Comparison of ENCODE assay signal across 9 mouse cellular contexts in the genomic region with DNA sequence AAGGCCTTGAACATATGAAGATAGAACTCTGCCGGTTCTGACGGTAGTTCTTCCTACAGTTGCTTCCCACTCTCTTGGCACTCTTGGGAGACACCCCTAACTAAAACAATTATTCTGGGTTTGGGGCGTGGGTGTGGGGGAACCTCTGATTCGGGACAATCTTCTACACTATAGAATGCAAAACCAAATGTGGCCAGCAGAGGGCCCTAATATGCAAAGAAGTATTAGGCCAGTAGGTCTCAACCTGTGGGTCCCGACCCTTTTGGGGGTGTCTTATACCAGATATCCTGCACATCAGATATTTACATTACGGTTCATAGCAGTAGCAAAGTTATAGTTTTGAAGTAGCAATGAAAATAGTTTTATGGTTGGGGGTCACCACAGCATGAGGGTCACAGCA. TPM values are rescaled to one million over a fixed set of nuclear protein-coding genes. Genes with fewer than 3 reads are reported as not detected.
DNase-seq lines count a peak whose midpoint lies in the region; ATAC-seq and TF ChIP-seq lines count a peak whose summit lies in the region.
"Had no signal": no experiment of that assay in that cellular context is flagged by ENCODE, and none has a peak within 500 bp of the region (broad histone marks: within the 10 kb centered on the region; RNA-seq: fewer than 3 reads in every experiment).

No protein-coding gene starts in this region.

- peak; percentile 49 for DNase-seq in kidney, adult 2 months
- DNase-seq in A20 (ENCODE audit: low read depth, low spot score) (peak; percentile 50), MEL (ENCODE audit: low read depth, low spot score) (peak; percentile 14)
- peak; percentile 17 for DNase-seq in lung, embryonic 14.5 days
- no peak for DNase-seq in spleen, adult 12 weeks (ENCODE audit: low spot score)
- no peak for DNase-seq in forebrain, embryonic 11.5 days (ENCODE audit: low spot score)

- 86% methylated on average over 6 of the region's 6 CpGs for WGBS in kidney, adult 2 months
- WGBS in kidney, embryonic 16.5 days: 86% methylated on average over 6 of the region's 6 CpGs
- 81% methylated on average over 6 of the region's 6 CpGs for WGBS in lung, embryonic 14.5 days
- WGBS in forebrain, embryonic 11.5 days: 87% methylated on average over 6 of the region's 6 CpGs

- H3K79me2 ChIP-seq in MEL (ENCODE audit: control insufficient read depth, insufficient read depth, low read length, poor library complexity): no peaks in the 10 kb centered on the region

- ATAC-seq in kidney, embryonic 16.5 days (ENCODE audit: low FRiP score, low TSS enrichment): no peak
- no peak for ATAC-seq in lung, embryonic 14.5 days (ENCODE audit: insufficient read depth)
- ATAC-seq in forebrain, embryonic 11.5 days (replicated peaks; ENCODE audit: low FRiP score): no peak

- H3K9me3 ChIP-seq in kidney, embryonic 16.5 days (ENCODE audit: low read length): no peaks in the 10 kb centered on the region
- H3K9me3 ChIP-seq in MEL (replicated peaks; ENCODE audit: insufficient read depth, low read length): no peaks in the 10 kb centered on the region
- no peaks in the 10 kb centered on the region for H3K9me3 ChIP-seq in lung, embryonic 14.5 days (ENCODE audit: low read depth, low read length)
- H3K9me3 ChIP-seq in forebrain, embryonic 11.5 days (ENCODE audit: control insufficient read depth, low read length): no peaks in the 10 kb centered on the region
- H3K9me3 ChIP-seq: limb, embryonic 12.5 days had no signal

- TF ChIP-seq RAD21 in MEL (IDR thresholded peaks at IDR 0.05; ENCODE audit: low read depth, low read length): no peak; the same call in 1 of the 2 replicates

- no peak overlapping the region for H3K4me2 ChIP-seq in kidney, embryonic 16.5 days (replicated peaks; ENCODE audit: low read depth, low read length)
- H3K4me2 ChIP-seq in lung, embryonic 14.5 days: no peak overlapping the region
- H3K4me2 ChIP-seq in forebrain, embryonic 11.5 days (ENCODE audit: low read depth, low read length, severe bottlenecking): no peak overlapping the region
- H3K4me2 ChIP-seq: limb, embryonic 12.5 days had no signal

- H3K4me3 ChIP-seq in kidney, adult 2 months (ENCODE audit: insufficient read depth, low read depth, low read length): no peak overlapping the region
- H3K4me3 ChIP-seq in kidney, embryonic 16.5 days (ENCODE audit: low read length): no peak overlapping the region
- H3K4me3 ChIP-seq in MEL (ENCODE audit: control insufficient read depth in 1 of 2, insufficient read depth in 1 of 2, low read depth in 2 of 2, low read length in 2 of 2): no peak overlapping the region
- H3K4me3 ChIP-seq in lung, embryonic 14.5 days (ENCODE audit: low read depth, low read length): no peak overlapping the region
- no peak overlapping the region for H3K4me3 ChIP-seq in forebrain, embryonic 11.5 days (ENCODE audit: low read depth, low read length)
- H3K4me3 ChIP-seq: limb, embryonic 12.5 days had no signal

- no peaks in the 10 kb centered on the region for H3K4me1 ChIP-seq in kidney, adult 2 months (ENCODE audit: control insufficient read depth, insufficient read depth, low read length)
- H3K4me1 ChIP-seq in kidney, embryonic 16.5 days (ENCODE audit: insufficient read depth, low read length): no peaks in the 10 kb centered on the region
- no peaks in the 10 kb centered on the region for H3K4me1 ChIP-seq in MEL (ENCODE audit: control insufficient read depth in 1 of 2, insufficient read depth in 2 of 2, low read length in 2 of 2)
- no peaks in the 10 kb centered on the region for H3K4me1 ChIP-seq in lung, embryonic 14.5 days (ENCODE audit: insufficient read depth)
- no peaks in the 10 kb centered on the region for H3K4me1 ChIP-seq in forebrain, embryonic 11.5 days (replicated peaks; ENCODE audit: control insufficient read depth, insufficient read depth, low read length)
- H3K4me1 ChIP-seq: limb, embryonic 12.5 days had no signal

- no peak overlapping the region for H3K9ac ChIP-seq in kidney, embryonic 16.5 days (replicated peaks; ENCODE audit: low read length)
- H3K9ac ChIP-seq in MEL (ENCODE audit: control insufficient read depth, low read depth, low read length, poor library complexity, severe bottlenecking): no peak overlapping the region
- no peak overlapping the region for H3K9ac ChIP-seq in lung, embryonic 14.5 days
- H3K9ac ChIP-seq in forebrain, embryonic 11.5 days (ENCODE audit: low read length): no peak overlapping the region
- H3K9ac ChIP-seq: limb, embryonic 12.5 days had no signal

- H3K27ac ChIP-seq in kidney, adult 2 months (ENCODE audit: insufficient read depth, low read depth, low read length): no peak overlapping the region
- H3K27ac ChIP-seq in kidney, embryonic 16.5 days (ENCODE audit: low read length): no peak overlapping the region
- no peak overlapping the region for H3K27ac ChIP-seq in MEL (ENCODE audit: control insufficient read depth, low read depth, low read length)
- no peak overlapping the region for H3K27ac ChIP-seq in lung, embryonic 14.5 days (ENCODE audit: low read depth)
- H3K27ac ChIP-seq in forebrain, embryonic 11.5 days (ENCODE audit: low read depth, low read length): no peak overlapping the region
- H3K27ac ChIP-seq: limb, embryonic 12.5 days had no signal

- no peak for TF ChIP-seq EP300 in MEL (IDR thresholded peaks at IDR 0.05; ENCODE audit: low read depth in 1 of 2, low read length in 2 of 2)

- TF ChIP-seq POLR2A in kidney, adult 2 months (IDR thresholded peaks at IDR 0.05; ENCODE audit: low read depth, low read length): no peak
- no peak for TF ChIP-seq POLR2A in MEL (IDR thresholded peaks at IDR 0.05; ENCODE audit: control insufficient read depth in 1 of 2, insufficient read depth in 1 of 2, low read depth in 1 of 2, low read length in 2 of 2, poor library complexity in 1 of 2)

- H3K36me3 ChIP-seq in kidney, adult 2 months (ENCODE audit: control insufficient read depth, insufficient read depth, low read length): no peaks in the 10 kb centered on the region
- H3K36me3 ChIP-seq in kidney, embryonic 16.5 days (ENCODE audit: insufficient read depth, low read length): no peaks in the 10 kb centered on the region
- H3K36me3 ChIP-seq in MEL (ENCODE audit: control insufficient read depth in 1 of 2, insufficient read depth in 2 of 2, low read length in 2 of 2): no peaks in the 10 kb centered on the region
- no peaks in the 10 kb centered on the region for H3K36me3 ChIP-seq in lung, embryonic 14.5 days (ENCODE audit: insufficient read depth)
- no peaks in the 10 kb centered on the region for H3K36me3 ChIP-seq in forebrain, embryonic 11.5 days (ENCODE audit: control insufficient read depth, insufficient read depth, low read length)
- H3K36me3 ChIP-seq: limb, embryonic 12.5 days had no signal

- H3K27me3 ChIP-seq in kidney, adult 2 months (replicated peaks; ENCODE audit: control insufficient read depth, insufficient read depth, low read length): no peaks in the 10 kb centered on the region
- H3K27me3 ChIP-seq in kidney, embryonic 16.5 days (ENCODE audit: insufficient read depth, low read length): no peaks in the 10 kb centered on the region
- H3K27me3 ChIP-seq in MEL (ENCODE audit: control insufficient read depth in 1 of 2, insufficient read depth in 2 of 2, low read length in 2 of 2): no peaks in the 10 kb centered on the region; a peak in 1 of 4 replicates
- H3K27me3 ChIP-seq in lung, embryonic 14.5 days (ENCODE audit: insufficient read depth, low read length): no peaks in the 10 kb centered on the region
- H3K27me3 ChIP-seq in forebrain, embryonic 11.5 days (ENCODE audit: control insufficient read depth, insufficient read depth, low read length): no peaks in the 10 kb centered on the region
- H3K27me3 ChIP-seq: limb, embryonic 12.5 days had no signal

- TF ChIP-seq CTCF in kidney, adult 2 months (conservative IDR thresholded peaks at IDR 0.05; ENCODE audit: insufficient read depth, insufficient read length, low read depth, low read length): peak; percentile 40; the same call in 1 of the 2 replicates
- TF ChIP-seq CTCF in MEL (IDR thresholded peaks at IDR 0.05 in 2 of 3, conservative IDR thresholded peaks at IDR 0.05 in 1 of 3; ENCODE audit: control insufficient read depth in 1 of 3, insufficient read depth in 1 of 3, low read depth in 2 of 3, low read length in 3 of 3, poor library complexity in 1 of 3, severe bottlenecking in 1 of 3): peak in 1 of 3 experiments; percentile 37; a peak in 3 of 6 replicates
- TF ChIP-seq CTCF in lung, embryonic 14.5 days (IDR thresholded peaks at IDR 0.05; ENCODE audit: low read depth): peak; percentile 34

RNA-seq across cellular contexts. Expression of gene Vnn1, which starts 13.8 kb away (rescaled TPM):
- 69.6 and 78.5 TPM in 2 replicates for polyA plus RNA-seq in kidney, adult 2 months (2012; rRNA removed)
- polyA plus RNA-seq in kidney, embryonic 16.5 days (2015; fragmentation: Nextera tagmentation; extraction: Ambion mirVana): 4.2 and 4.5 TPM in 2 replicates
- not detected in 2 replicates for total RNA-seq in MEL (2012; rRNA removed)
- polyA plus RNA-seq in MEL (2012; ENCODE audit: insufficient read depth in 1 of 2, insufficient read length in 2 of 2, low read depth in 1 of 2, low replicate concordance in 2 of 2, missing spikeins in 1 of 2): not detected
- polyA plus RNA-seq in lung, embryonic 14.5 days (2014; fragmentation: Nextera tagmentation; extraction: Ambion mirVana): 1.7 and 1.8 TPM in 2 replicates
- 1.5 and 3.7 TPM in 2 replicates for polyA plus RNA-seq in forebrain, embryonic 11.5 days (2014; fragmentation: Nextera tagmentation; extraction: Ambion mirVana)

RNA-seq across cellular contexts. Expression of gene Vnn3, which starts 29.4 kb away (rescaled TPM):
- 0.57 and 0.59 TPM in 2 replicates for polyA plus RNA-seq in kidney, adult 2 months (2012; rRNA removed)
- polyA plus RNA-seq in kidney, embryonic 16.5 days (2015; fragmentation: Nextera tagmentation; extraction: Ambion mirVana): 0.13 and 0.14 TPM in 2 replicates
- total RNA-seq in MEL (2012; rRNA removed): not detected in 2 replicates
- not detected for polyA plus RNA-seq in MEL (2012; ENCODE audit: insufficient read depth in 1 of 2, insufficient read length in 2 of 2, low read depth in 1 of 2, low replicate concordance in 2 of 2, missing spikeins in 1 of 2)
- polyA plus RNA-seq in lung, embryonic 14.5 days (2014; fragmentation: Nextera tagmentation; extraction: Ambion mirVana): not detected in 2 replicates
- polyA plus RNA-seq in forebrain, embryonic 11.5 days (2014; fragmentation: Nextera tagmentation; extraction: Ambion mirVana): not detected in 2 replicates
- total RNA-seq: heart, postnatal 10 days had no signal
- polyA plus RNA-seq: limb, embryonic 12.5 days had no signal

RNA-seq across cellular contexts. Expression of gene Taar1, which starts 39.5 kb away (rescaled TPM):
- polyA plus RNA-seq in kidney, adult 2 months (2012; rRNA removed): not detected in 2 replicates
- not detected in 2 replicates for polyA plus RNA-seq in kidney, embryonic 16.5 days (2015; fragmentation: Nextera tagmentation; extraction: Ambion mirVana)
- total RNA-seq in MEL (2012; rRNA removed): not detected in 2 replicates
- polyA plus RNA-seq in MEL (2012; ENCODE audit: insufficient read depth in 1 of 2, insufficient read length in 2 of 2, low read depth in 1 of 2, low replicate concordance in 2 of 2, missing spikeins in 1 of 2): not detected
- not detected in 2 replicates for polyA plus RNA-seq in lung, embryonic 14.5 days (2014; fragmentation: Nextera tagmentation; extraction: Ambion mirVana)
- not detected in 2 replicates for polyA plus RNA-seq in forebrain, embryonic 11.5 days (2014; fragmentation: Nextera tagmentation; extraction: Ambion mirVana)
- total RNA-seq: heart, postnatal 10 days had no signal
- polyA plus RNA-seq: limb, embryonic 12.5 days had no signal

RNA-seq across cellular contexts. Expression of gene Taar2, which starts 57.7 kb away (rescaled TPM):
- not detected in 2 replicates for polyA plus RNA-seq in kidney, adult 2 months (2012; rRNA removed)
- not detected in 2 replicates for polyA plus RNA-seq in kidney, embryonic 16.5 days (2015; fragmentation: Nextera tagmentation; extraction: Ambion mirVana)
- not detected in 2 replicates for total RNA-seq in MEL (2012; rRNA removed)
- not detected for polyA plus RNA-seq in MEL (2012; ENCODE audit: insufficient read depth in 1 of 2, insufficient read length in 2 of 2, low read depth in 1 of 2, low replicate concordance in 2 of 2, missing spikeins in 1 of 2)
- polyA plus RNA-seq in lung, embryonic 14.5 days (2014; fragmentation: Nextera tagmentation; extraction: Ambion mirVana): not detected in 2 replicates
- not detected in 2 replicates for polyA plus RNA-seq in forebrain, embryonic 11.5 days (2014; fragmentation: Nextera tagmentation; extraction: Ambion mirVana)
- total RNA-seq: heart, postnatal 10 days had no signal
- polyA plus RNA-seq: limb, embryonic 12.5 days had no signal

Comparison
In these comparisons a context has a peak if more than half of its experiments do, and no peak if none do; other contexts are left out.
1. RNA of gene Vnn1, which starts 13.8 kb away (polyA plus RNA-seq): 69.6 to 78.5 TPM in kidney, adult 2 months; 4.2 to 4.5 TPM in kidney, embryonic 16.5 days, 1.7 to 1.8 TPM in lung, embryonic 14.5 days, 1.5 to 3.7 TPM in forebrain, embryonic 11.5 days and not detected in MEL; every median in the first group is over 10 times any median in the second.
2. DNase-seq: peak in kidney, adult 2 months (single experiment), A20 (single experiment), MEL (single experiment) and lung, embryonic 14.5 days (single experiment); none in spleen, adult 12 weeks (single experiment) and forebrain, embryonic 11.5 days (single experiment).